Mouse (Mus musculus) megakaryocyte progenitor cell, adult 5-6 weeks (primary cell): Measurements from ENCODE around the gene Slc45a2. TPM values are rescaled to one million over a fixed set of nuclear protein-coding genes. Genes with fewer than 3 reads are reported as not detected.

Experiments
- ATAC-seq: replicated peaks from 2 replicates; pipeline ENCODE4 v1.8.0; 2016; ENCODE audit warnings: mild to moderate bottlenecking, moderate TSS enrichment, inconsistent platforms; ENCODE audit not compliant: poor library complexity
- total RNA-seq, 2 experiments: library from RNA; stranded (forward) in 1 of 2; stranded (reverse) in 1 of 2; fragments of 157-497, 149-512 nt in 1 of 2; fragments of 200-1000 nt in 1 of 2; gene quantifications; 2 replicates each; pipeline versions ENCODE4 v1.2.3 to v1.2.4; 2015 to 2017

The Slc45a2 gene
- total RNA-seq, 2 experiments from 2014 or later, result not detected

DNA sequence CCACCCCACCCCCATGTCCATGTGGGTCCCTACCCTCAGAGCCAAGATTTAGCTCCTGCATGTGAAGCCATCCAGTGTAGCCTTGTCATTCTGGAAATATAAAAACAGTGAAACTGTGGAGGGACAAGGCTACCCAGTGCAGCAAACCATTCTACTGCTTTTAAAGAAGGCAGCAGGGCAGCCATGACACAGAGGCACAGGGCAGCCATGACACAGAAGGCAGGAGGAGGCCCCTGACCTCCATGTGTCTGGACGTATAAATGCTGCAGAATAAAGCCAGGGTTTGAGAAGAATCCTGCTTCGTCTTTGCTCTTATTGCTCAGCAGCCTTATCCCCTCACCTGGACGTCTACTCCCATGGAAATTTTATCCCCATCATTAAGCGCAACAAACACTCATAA, 3.3 kb downstream of the Slc45a2 start:
- no peak for ATAC-seq

DNA sequence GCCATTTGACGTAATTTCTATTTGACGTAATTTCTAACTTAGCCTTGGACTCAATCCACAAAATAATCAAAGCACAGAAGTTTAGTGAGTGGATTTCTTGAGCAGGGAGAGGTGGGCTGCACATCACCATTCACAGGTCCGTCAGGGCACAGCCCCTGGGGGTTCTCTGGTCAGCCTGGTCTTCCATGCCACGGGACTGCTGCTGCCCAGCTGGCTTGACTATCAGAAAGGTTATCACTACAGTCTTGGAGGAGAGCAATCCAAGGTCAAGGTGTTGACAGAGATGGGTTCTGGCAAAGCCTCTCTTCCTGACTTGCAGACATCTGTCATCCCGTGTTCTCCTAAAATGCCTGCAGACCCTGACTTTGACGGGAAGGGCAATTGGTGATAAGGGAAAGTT, 4.1 kb downstream of the Slc45a2 start:
- ATAC-seq, result no peak

DNA sequence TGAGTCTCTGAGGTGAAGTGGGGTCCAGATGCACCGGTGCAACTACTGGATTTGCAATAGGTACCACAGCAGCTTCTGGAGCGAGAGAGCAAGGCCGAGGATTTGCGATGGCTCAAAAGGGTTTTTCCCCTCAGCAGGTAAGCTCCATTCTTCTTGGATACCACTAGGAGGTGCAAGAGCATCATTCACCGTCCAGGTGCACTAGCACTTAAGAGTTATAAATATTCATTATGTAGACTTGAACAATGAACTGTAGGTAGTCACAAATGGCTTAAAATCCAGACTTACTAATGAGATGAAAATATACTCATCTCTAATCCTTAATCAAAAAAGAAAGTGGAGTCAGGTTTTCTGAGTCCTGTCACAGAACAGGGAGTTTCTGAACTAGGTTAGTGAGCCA, 8.2 kb downstream of the Slc45a2 start:
- no peak for ATAC-seq

DNA sequence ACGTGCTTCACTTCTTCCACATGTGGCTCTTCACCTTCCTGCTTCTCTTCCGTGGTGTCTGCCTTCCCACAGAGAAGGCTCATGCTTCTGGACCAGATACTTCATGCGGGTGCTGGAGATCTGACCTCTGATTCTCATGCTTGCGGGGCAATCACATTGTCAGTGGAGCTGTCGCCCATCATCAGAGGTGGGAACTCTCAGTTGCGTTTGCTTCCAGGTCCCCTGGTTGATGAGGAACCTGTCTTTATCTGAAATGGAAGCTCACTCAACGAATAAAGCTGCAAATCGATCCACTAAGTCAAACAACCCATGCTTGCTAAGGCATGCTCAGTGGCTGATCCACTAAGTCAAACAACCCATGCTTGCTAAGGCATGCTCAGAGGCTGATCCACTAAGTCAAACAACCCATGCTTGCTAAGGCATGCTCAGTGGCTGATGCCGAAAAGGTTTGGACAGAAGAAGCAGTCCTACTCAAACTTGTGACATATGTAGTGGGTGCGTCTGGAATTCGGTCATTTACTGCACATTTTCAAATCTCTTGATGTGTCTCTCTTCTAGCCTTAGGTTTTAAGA, 10.5 kb downstream of the Slc45a2 start:
- ATAC-seq, result no peak

DNA sequence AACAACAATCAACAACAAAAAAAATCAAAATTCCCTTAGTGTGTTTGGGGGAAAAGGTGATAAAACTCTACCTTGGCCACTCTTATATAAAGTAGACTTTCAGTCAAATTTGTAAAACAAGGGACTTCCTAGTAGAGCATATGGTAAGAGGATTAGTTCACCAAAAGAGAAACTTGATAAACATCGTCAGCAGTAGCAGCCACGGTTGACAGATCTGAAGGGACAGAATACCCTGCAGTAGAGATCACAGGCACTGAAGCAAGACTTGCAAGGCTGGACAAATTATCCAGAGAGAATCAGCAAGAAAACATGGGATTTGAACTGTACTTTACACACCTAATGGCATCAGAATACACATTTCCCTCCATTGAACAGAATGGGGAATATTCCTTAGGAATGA, 14.4 kb downstream of the Slc45a2 start:
- no peak for ATAC-seq

DNA sequence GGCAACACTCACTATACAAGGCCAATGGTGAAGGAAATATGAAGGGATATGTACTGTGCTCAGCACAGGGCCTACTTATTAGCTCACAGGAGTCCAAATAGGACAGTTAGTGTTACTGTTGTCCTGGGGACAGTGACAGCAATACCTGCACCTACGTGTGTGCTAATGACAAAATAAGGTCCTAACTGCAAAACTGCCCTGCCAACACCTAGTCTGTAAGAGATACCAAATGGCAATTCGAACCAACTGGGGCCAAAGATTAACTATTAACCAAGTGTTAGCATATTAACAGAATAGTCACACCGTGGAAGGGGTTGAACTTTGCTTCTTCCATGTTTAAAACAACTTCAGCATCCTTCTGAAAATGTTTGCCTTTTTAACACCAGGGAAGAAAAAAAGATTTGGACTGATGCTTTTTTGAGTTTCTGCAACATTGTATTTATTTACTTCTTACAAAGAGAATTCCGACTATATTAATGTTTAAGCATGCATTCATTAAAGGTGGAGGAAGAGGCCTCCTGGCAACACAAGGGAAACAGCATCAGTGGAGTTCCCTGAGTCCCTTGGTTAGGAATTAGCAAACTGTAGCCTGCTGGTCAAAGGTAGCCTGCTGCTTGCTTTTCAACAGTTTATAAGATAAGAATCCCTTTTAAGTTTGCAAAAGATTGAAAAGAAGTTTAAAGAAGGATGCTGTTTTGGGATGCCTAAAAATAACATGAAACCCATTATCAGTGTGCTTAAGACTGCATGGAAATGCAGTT, 26.5 kb downstream of the Slc45a2 start:
- ATAC-seq, result no peak

DNA sequence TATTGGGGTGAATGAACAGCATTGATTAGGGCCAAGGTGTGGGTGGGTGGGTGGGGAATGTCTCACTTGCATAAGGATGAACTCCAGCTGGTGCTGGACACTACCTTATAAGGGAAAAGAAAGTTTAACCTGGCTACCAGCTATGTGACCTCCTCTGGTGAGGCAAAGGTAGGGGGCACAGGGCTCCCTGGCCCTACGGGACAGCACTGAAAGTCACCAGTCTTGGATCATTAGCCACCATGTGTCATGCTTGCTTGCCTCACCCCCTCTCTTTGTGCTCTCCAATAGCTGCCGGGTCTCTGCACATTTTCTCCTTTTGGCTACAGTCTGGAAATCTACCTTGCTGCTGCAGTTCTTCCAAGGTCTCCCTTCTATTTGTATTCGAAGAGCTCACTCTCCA, 29.7 kb downstream of the Slc45a2 start:
- no peak for ATAC-seq

DNA sequence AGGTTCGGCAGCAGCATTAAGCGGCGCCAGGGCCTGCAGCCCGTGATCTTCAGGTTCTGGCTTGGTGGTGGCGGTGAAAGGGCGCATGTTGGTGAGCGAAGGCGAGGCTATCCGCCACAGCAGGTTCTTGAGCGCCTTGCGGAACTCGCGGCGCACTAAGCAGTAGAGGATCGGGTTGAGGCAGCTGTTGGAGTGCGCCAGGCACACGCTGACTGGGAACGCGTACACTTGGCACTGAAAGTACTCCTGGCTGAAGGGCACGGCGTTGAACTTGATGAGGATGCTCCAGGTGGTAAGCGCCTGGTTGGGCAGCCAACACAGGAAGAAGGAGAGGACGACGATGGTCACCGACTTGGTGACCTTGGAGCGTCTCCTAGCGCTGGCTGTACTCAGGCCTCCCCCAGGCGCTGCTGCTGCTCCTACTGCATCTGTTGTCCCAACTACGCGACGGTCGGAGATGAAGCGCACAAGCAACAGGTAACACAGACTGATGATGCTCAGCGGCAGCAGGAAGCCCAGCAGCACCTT, 35.5 kb downstream of the Slc45a2 start:
- no peak for ATAC-seq

DNA sequence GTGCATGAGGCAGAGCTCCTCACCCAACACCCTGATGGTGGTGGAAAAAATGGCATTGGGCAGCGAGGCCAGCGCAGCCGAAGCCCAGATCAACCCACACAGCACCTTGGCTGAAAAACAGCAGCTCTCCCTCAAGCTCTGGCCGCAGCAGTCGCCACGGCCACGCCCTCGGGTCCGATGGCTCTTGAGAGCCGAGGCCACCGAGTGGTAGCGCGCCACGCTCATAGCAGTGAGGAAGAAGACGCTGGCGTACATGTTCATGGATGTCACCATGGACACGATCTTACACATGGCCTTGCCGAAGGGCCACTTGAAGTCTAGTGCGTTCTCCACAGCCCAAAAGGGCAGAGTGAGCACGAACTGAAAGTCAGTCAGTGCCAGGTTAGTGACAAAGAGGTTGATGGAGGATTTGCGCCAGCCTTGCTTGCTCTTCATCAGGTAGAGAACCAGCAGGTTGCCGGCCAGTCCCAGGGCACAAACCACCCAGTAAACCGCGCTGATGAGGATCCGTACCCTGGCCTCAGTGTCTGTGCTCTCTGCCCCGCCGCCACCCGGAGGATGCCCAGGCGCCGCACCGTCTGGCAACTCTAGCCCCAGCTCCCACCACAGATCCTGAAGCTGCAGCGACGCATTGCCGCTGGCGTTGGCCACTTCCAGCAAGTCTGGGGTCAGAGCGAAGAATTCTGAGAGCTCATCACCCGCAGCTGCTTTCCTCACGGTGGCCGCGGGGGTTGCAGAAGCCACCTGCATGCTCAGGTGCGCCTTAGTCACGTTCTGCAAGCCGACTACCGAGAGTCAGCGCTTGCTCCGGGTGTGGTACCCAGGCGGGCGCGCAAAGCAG, 36.2 kb downstream of the Slc45a2 start:
- ATAC-seq, result 0 out of 2 replicates have a peak, but pooled peaks have one; percentile 17

DNA sequence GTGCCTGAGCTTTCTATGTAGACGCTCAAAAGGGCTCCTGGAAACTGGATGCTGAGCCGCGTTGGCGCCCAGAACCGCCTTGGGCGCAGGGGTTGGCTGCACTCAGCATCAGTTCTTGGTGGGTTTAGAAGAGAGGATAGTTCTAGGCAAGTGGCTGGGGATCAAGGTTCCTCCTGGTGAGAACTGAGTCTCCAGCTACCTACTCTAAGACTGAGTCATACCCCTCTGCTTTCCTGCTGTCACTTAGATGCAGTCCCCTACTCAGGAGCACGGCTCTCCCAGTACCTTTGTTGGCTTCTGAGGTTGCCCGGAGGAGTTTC, 36.8 kb downstream of the Slc45a2 start:
- no peak for ATAC-seq

DNA sequence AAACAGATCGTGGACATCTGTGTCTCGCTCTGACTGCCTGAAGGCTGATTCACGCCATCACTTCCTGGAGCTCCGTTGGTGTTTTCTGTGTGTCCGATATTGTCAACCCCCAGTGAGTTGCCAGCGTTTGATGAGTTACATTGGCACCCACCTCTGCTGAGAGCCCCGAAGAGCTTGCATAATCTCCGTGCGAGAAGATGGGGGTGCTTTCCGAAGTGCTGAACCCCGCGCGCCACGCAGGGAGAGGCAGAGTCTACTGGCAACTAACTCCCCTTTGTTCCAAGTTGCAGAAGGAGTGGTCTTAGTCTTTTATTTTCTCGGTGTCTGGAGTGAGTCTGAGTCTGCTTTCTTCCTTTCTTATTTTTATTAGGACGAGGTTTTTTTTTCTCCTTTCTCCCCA, 37.2 kb downstream of the Slc45a2 start, which contains the start of gene Rxfp3:
Gene Rxfp3 (minus strand): TSS at position 281 of the 400 bp plus-strand sequence.
- no peak for ATAC-seq

DNA sequence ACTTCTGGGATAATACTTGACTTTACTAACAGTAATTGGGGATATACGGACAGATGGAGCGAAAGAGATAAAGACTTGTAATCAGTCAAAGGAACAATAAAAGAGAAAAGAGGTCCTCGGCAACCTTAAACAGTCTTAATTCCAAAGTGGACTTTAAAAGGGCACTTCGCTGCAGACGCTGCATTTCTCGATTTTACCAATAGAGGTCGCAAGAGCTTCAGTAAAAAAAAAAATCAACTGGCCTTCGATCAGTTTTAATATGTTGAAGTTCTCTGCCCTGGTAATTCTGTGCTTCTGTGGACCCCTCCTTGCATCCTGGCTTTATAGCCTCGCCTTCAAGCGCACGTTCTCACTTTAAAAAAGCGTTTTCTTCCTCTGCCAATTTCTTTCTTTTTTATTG, 38.0 kb downstream of the Slc45a2 start:
- ATAC-seq, result peak; percentile 50; the same call in 1 of the 2 replicates

DNA sequence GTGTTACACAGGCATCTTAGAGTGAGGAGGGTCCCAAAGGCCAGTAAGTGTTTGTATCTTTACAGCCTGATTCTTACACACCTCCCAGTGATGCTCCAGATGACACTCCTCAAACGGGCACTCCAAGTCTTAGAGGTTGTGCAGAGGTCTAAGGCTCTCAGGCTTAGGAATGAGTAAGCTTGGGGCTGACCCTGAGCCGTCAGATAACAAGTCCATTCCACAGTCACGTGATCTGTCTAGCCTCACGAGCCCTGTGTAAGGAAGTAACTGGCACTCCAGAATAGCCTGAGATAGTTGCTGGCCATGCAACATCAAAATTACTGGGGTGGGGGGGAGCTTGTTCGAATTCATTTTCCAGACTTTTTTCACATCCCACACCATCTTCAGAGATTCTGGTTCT, 39.5 kb downstream of the Slc45a2 start:
- no peak for ATAC-seq

DNA sequence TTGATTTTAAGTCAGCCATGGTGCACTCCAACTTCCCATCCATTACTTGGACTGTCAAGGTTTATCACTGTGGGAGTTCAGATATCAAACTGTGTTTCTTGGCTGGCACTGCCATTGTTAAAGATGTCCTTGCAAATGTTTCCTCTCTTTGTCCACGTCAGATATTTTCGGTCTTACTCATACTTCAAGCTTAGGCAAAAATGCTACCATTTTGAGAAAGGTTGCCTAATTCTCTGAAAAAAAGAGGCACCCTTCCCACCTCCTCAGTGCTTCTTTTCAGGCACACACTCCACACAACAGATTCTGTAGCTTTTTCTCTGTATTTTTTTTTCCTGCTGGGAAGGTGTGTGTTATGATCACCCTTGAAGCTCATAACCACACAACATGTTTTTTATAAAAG, 40.7 kb downstream of the Slc45a2 start:
- ATAC-seq, result no peak

DNA sequence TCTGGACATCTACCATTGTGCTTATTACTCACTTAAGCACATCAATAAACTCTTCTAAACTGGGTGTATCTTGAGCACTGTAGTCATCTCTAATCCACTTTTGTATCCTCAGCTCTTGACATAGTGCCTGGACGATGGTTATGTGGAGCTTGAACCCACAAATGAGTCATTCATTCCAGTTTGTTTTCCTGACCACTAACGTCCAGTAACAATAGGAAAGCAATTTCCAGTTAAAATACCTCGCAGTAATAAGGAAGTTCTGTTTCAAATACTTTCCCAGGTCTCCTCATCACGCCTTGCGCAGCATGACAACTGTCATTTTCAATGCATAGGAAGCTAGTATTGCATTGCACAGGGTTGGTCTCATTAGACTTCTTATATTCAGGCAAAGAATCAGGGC, 42.3 kb downstream of the Slc45a2 start:
- ATAC-seq, result no peak

DNA sequence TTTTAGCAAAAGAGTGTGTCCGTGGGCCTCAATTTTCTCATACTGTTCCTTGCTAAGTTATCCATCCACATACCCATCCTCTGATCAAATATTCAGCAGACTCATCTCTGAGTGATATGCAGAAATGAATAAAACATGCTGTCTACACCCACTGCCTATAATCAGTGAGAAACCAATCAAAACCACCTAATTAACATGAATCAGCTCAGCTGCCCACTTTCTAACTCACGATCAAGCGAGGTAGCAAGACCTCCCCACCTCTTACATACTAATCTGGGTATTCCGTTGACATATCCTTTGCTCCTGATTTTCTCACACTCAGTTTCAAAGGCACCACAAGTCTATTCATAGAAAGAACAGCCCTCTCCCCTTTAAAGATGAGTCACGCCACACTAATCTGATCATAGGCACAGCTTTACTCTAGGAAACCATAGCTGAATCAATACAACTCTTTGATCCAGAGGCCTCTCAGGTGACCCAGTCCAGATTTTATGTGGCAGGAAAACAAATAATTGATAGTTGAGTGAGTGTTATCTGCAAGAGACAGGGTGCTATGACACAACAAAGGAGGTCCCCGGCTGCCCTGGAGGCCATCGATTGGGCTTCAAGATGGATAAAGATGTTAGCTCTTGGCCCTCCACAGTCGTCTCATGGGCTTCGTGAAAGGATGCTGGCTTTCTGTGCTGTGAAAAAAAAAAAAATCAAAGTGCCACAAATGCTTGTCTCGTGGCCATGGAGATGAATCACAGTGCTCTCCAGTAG, 53.3 kb downstream of the Slc45a2 start:
- ATAC-seq, result no peak

DNA sequence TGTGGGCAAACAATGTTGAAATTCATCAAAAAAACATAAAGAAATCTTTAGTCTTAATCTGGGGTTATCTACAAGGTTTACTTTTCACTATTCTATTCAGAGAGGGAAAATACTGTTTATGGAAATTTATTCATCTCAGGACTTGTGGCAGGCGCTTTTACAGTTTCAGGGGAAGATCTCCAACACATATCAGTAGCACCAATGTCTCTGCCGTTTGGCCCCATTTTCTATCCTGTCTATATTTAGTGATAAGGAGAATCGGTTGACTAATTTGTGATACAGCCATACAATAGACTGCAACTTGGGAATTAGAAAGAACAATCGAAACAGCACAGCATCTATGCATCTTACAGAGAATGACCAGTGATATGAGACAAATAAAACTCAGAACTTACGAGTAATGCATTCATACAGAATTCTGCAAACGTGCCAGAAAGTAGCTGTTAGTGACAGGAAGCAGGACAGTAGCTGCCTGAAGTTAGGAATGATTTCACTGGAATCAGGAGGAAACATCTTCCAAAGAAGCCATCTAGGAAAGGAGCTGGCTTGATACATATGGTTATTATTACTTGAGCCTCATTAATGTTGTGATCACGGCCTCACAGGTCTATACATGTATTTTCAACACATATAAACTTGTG, 54.0 kb downstream of the Slc45a2 start:
- ATAC-seq, result no peak

DNA sequence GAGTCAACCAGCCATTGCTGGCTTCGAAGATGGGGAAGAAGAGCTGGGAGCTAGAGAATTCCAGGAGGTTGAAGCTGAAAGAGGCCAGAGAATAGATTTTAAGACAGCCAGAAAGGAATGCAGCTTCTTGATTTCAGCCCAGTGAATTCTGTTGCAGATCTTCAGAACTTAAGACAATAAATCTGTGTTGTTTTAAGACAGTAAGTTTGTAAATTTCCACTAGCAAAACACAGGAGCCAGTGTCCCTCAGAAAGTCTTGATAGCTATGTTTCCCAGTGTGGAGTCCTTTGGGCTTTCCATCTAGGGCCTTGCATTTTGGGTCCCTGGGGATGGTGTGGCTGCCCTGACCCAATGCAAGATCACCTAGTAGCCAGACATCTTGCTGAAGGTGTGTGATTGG, 62.4 kb downstream of the Slc45a2 start:
- no peak for ATAC-seq

DNA sequence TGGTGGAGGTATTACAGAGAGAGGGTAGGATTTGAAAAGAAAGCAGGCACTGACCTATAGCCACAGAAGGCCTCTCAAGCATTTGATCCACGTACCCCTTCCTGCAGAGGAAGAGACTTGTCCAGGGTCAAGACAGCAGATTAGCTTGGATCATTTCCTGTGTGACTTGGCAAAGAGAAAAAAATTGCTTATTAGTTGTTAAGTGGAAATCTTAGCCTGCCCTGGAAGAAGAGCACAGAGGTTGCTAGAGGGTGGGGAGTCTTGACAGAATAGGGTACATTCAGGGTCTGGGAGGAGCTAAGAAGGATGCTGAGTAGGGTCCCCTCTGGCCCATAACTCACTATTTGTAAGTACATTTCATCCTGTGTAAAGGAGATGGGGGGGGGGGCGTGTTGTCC, 63.6 kb downstream of the Slc45a2 start:
- no peak for ATAC-seq
